Mouse (Mus musculus): Measurements from ENCODE around the gene Derl3. TPM values are rescaled to one million over a fixed set of nuclear protein-coding genes. Genes with fewer than 3 reads are reported as not detected.

The Derl3 gene
- total and polyA plus RNA-seq, 2 experiments: 2.1 to 15.0 TPM

- no peak for DNase-seq (ENCODE audit: extremely low read depth, low read depth, low spot score)
Observed at GRCm38 (mm10) chr10:75851681-75852080, 41.5 kb upstream of the Derl3 start.

GRCm38 (mm10) chr10:75852539-75853125 lies 40.6 kb upstream of the Derl3 start:
- Histone ChIP-seq H3K4me3 (ENCODE audit: insufficient read depth, low read depth, low read length) (no peak overlapping the region), H3K27me3 (ENCODE audit: control insufficient read depth, insufficient read depth, low read length) (no peaks in the 10 kb centered on the region), H3K36me3 (ENCODE audit: control insufficient read depth, insufficient read depth, low read length) (no peaks in the 10 kb centered on the region), H3K4me1 (ENCODE audit: control insufficient read depth, insufficient read depth, low read length) (peaks cover 2% of the 10 kb centered on the region), H3K9ac (ENCODE audit: low read depth, low read length) (no peak overlapping the region), H3K27ac (replicated peaks; ENCODE audit: insufficient read depth, low read depth, low read length) (no peak overlapping the region), H3K79me2 (ENCODE audit: control insufficient read depth, insufficient read depth, low read length) (no peaks in the 10 kb centered on the region)
- TF ChIP-seq POLR2A (IDR thresholded peaks at IDR 0.05; ENCODE audit: extremely low read depth, insufficient read depth, low read length) (no peak), CTCF (IDR thresholded peaks at IDR 0.05; ENCODE audit: low read depth, low read length) (no peak)
- WGBS: 35% methylated on average over 12 of the region's 12 CpGs
- DNase-seq (ENCODE audit: extremely low read depth, low read depth, low spot score): peak; percentile 59

More at GRCm38 (mm10) chr10:75851681-75852080, 41.5 kb upstream of the Derl3 start:
- Histone ChIP-seq H3K79me2 (ENCODE audit: control insufficient read depth, insufficient read depth, low read length) (no peaks in the 10 kb centered on the region), H3K4me1 (ENCODE audit: control insufficient read depth, insufficient read depth, low read length) (no peaks in the 10 kb centered on the region), H3K27ac (replicated peaks; ENCODE audit: insufficient read depth, low read depth, low read length) (no peak overlapping the region), H3K36me3 (ENCODE audit: control insufficient read depth, insufficient read depth, low read length) (no peaks in the 10 kb centered on the region), H3K4me3 (ENCODE audit: insufficient read depth, low read depth, low read length) (no peak overlapping the region), H3K9ac (ENCODE audit: low read depth, low read length) (no peak overlapping the region), H3K27me3 (ENCODE audit: control insufficient read depth, insufficient read depth, low read length) (no peaks in the 10 kb centered on the region)
- TF ChIP-seq POLR2A (IDR thresholded peaks at IDR 0.05; ENCODE audit: extremely low read depth, insufficient read depth, low read length): no peak
- TF ChIP-seq CTCF (IDR thresholded peaks at IDR 0.05; ENCODE audit: low read depth, low read length): no peak
- WGBS: 86% methylated on average over 3 of the region's 3 CpGs

GRCm38 (mm10) chr10:75853452-75853851 lies 39.8 kb upstream of the Derl3 start:
- no peaks in the 10 kb centered on the region for H3K79me2 ChIP-seq (ENCODE audit: control insufficient read depth, insufficient read depth, low read length)
- no peaks in the 10 kb centered on the region for H3K36me3 ChIP-seq (ENCODE audit: control insufficient read depth, insufficient read depth, low read length)
- DNase-seq (ENCODE audit: extremely low read depth, low read depth, low spot score): peak; percentile 76
- 6% methylated on average over 10 of the region's 10 CpGs for WGBS
- H3K27ac ChIP-seq (replicated peaks; ENCODE audit: insufficient read depth, low read depth, low read length): no peak overlapping the region
- H3K4me3 ChIP-seq (ENCODE audit: insufficient read depth, low read depth, low read length): no peak overlapping the region
- H3K4me1 ChIP-seq (ENCODE audit: control insufficient read depth, insufficient read depth, low read length): peaks cover 4% of the 10 kb centered on the region
- TF ChIP-seq CTCF (IDR thresholded peaks at IDR 0.05; ENCODE audit: low read depth, low read length) (peak; percentile 50), POLR2A (IDR thresholded peaks at IDR 0.05; ENCODE audit: extremely low read depth, insufficient read depth, low read length) (no peak)
- H3K9ac ChIP-seq (ENCODE audit: low read depth, low read length): no peak overlapping the region
- H3K27me3 ChIP-seq (ENCODE audit: control insufficient read depth, insufficient read depth, low read length): no peaks in the 10 kb centered on the region

- Histone ChIP-seq H3K27ac (replicated peaks; ENCODE audit: insufficient read depth, low read depth, low read length) (no peak overlapping the region), H3K36me3 (ENCODE audit: control insufficient read depth, insufficient read depth, low read length) (no peaks in the 10 kb centered on the region), H3K4me1 (ENCODE audit: control insufficient read depth, insufficient read depth, low read length) (peaks cover 4% of the 10 kb centered on the region), H3K79me2 (ENCODE audit: control insufficient read depth, insufficient read depth, low read length) (no peaks in the 10 kb centered on the region), H3K4me3 (ENCODE audit: insufficient read depth, low read depth, low read length) (no peak overlapping the region), H3K27me3 (ENCODE audit: control insufficient read depth, insufficient read depth, low read length) (no peaks in the 10 kb centered on the region), H3K9ac (ENCODE audit: low read depth, low read length) (no peak overlapping the region)
- no peak for TF ChIP-seq CTCF (IDR thresholded peaks at IDR 0.05; ENCODE audit: low read depth, low read length)
- TF ChIP-seq POLR2A (IDR thresholded peaks at IDR 0.05; ENCODE audit: extremely low read depth, insufficient read depth, low read length): no peak
- no peak for DNase-seq (ENCODE audit: extremely low read depth, low read depth, low spot score)
- 55% methylated on average over 5 of the region's 5 CpGs for WGBS
Observed at GRCm38 (mm10) chr10:75854096-75854495, 39.1 kb upstream of the Derl3 start.

- H3K4me3 ChIP-seq (ENCODE audit: insufficient read depth, low read depth, low read length): no peak overlapping the region
- H3K79me2 ChIP-seq (ENCODE audit: control insufficient read depth, insufficient read depth, low read length): no peaks in the 10 kb centered on the region
- no peak overlapping the region for H3K9ac ChIP-seq (ENCODE audit: low read depth, low read length)
- peaks cover 4% of the 10 kb centered on the region for H3K4me1 ChIP-seq (ENCODE audit: control insufficient read depth, insufficient read depth, low read length)
- 76% methylated on average over 6 of the region's 6 CpGs for WGBS
- no peak overlapping the region for H3K27ac ChIP-seq (replicated peaks; ENCODE audit: insufficient read depth, low read depth, low read length)
- H3K36me3 ChIP-seq (ENCODE audit: control insufficient read depth, insufficient read depth, low read length): no peaks in the 10 kb centered on the region
- DNase-seq (ENCODE audit: extremely low read depth, low read depth, low spot score): no peak
- TF ChIP-seq CTCF (IDR thresholded peaks at IDR 0.05; ENCODE audit: low read depth, low read length) (no peak), POLR2A (IDR thresholded peaks at IDR 0.05; ENCODE audit: extremely low read depth, insufficient read depth, low read length) (no peak)
- H3K27me3 ChIP-seq (ENCODE audit: control insufficient read depth, insufficient read depth, low read length): no peaks in the 10 kb centered on the region
Observed at GRCm38 (mm10) chr10:75854791-75855190, 38.4 kb upstream of the Derl3 start.

- no peak overlapping the region for H3K27ac ChIP-seq (replicated peaks; ENCODE audit: insufficient read depth, low read depth, low read length)
- H3K9ac ChIP-seq (ENCODE audit: low read depth, low read length): no peak overlapping the region
- 94% methylated on average over 15 of the region's 15 CpGs for WGBS
- no peak for TF ChIP-seq POLR2A (IDR thresholded peaks at IDR 0.05; ENCODE audit: extremely low read depth, insufficient read depth, low read length)
- no peak for TF ChIP-seq CTCF (IDR thresholded peaks at IDR 0.05; ENCODE audit: low read depth, low read length)
- H3K4me1 ChIP-seq (ENCODE audit: control insufficient read depth, insufficient read depth, low read length): peaks cover 4% of the 10 kb centered on the region
- DNase-seq (ENCODE audit: extremely low read depth, low read depth, low spot score): no peak
- H3K79me2 ChIP-seq (ENCODE audit: control insufficient read depth, insufficient read depth, low read length): no peaks in the 10 kb centered on the region
- no peak overlapping the region for H3K4me3 ChIP-seq (ENCODE audit: insufficient read depth, low read depth, low read length)
- H3K36me3 ChIP-seq (ENCODE audit: control insufficient read depth, insufficient read depth, low read length): no peaks in the 10 kb centered on the region
- H3K27me3 ChIP-seq (ENCODE audit: control insufficient read depth, insufficient read depth, low read length): no peaks in the 10 kb centered on the region
Observed at GRCm38 (mm10) chr10:75855416-75855981, 37.7 kb upstream of the Derl3 start.

Measured in liver, adult 2 months (tissue).